Mouse (Mus musculus) embryonic fibroblast, embryonic 13.5 days (primary cell): ENCODE data around the gene Ssr2.

Experiments used
- CTCF ChIP-seq: IDR thresholded peaks from 2 replicates; pipeline ENCODE4 v1.5.1; 2011; ENCODE audit warnings: mild to moderate bottlenecking, control low read depth, low read length, moderate library complexity, borderline replicate concordance; ENCODE audit not compliant: insufficient read depth
- POLR2A ChIP-seq: IDR thresholded peaks from 2 replicates; pipeline ENCODE4 v1.6.1; 2011; ENCODE audit warnings: low read depth, mild to moderate bottlenecking, control low read depth, low read length, moderate library complexity

GRCm38 (mm10) chr3:88537146-88537545 lies 38.5 kb upstream of the Ssr2 start:
- no peak for TF ChIP-seq CTCF
- no peak for TF ChIP-seq POLR2A
